Mouse (Mus musculus): ENCODE measurements around the gene Emc4.

The Emc4 gene

GRCm38 (mm10) chr2:112337211-112337610 lies 30.6 kb downstream of the Emc4 start:
- no peak for DNase-seq (ENCODE audit: low read depth, low spot score)

GRCm38 (mm10) chr2:112332051-112332898 lies 35.6 kb downstream of the Emc4 start:
- DNase-seq (ENCODE audit: low read depth, low spot score) = no peak

GRCm38 (mm10) chr2:112328069-112328777 lies 39.6 kb downstream of the Emc4 start:
- no peak for DNase-seq (ENCODE audit: low read depth, low spot score)

GRCm38 (mm10) chr2:112318905-112319304 lies 48.9 kb downstream of the Emc4 start:
- no peak for DNase-seq (ENCODE audit: low read depth, low spot score)

GRCm38 (mm10) chr2:112318227-112318626 lies 49.6 kb downstream of the Emc4 start:
- no peak for DNase-seq (ENCODE audit: low read depth, low spot score)

GRCm38 (mm10) chr2:112315638-112316037 lies 52.2 kb downstream of the Emc4 start:
- DNase-seq (ENCODE audit: low read depth, low spot score) = no peak
